Mouse (Mus musculus): ENCODE data around the gene Synrg.
A peak's percentile ranks its signal among the peaks of the same experiment; 100 is the strongest.

Gene Synrg

GRCm38 (mm10) chr11:83981338-83981737, 17.1 kb downstream of the Synrg start:
- no peak for ATAC-seq (ENCODE audit: low TSS enrichment)

GRCm38 (mm10) chr11:83991701-83992100, 27.5 kb downstream of the Synrg start:
- ATAC-seq (ENCODE audit: low TSS enrichment) = no peak

GRCm38 (mm10) chr11:83993428-83993827, 29.2 kb downstream of the Synrg start:
- no peak for ATAC-seq (ENCODE audit: low TSS enrichment)

- ATAC-seq (ENCODE audit: low TSS enrichment) = no peak
Measured at GRCm38 (mm10) chr11:83994481-83994880, 30.3 kb downstream of the Synrg start.

GRCm38 (mm10) chr11:83995535-83995950, 31.3 kb downstream of the Synrg start:
- ATAC-seq (ENCODE audit: low TSS enrichment) = peak; percentile 86

GRCm38 (mm10) chr11:83997171-83997868, 33.1 kb downstream of the Synrg start:
- no peak for ATAC-seq (ENCODE audit: low TSS enrichment)

- ATAC-seq (ENCODE audit: low TSS enrichment) = no peak
Measured at GRCm38 (mm10) chr11:83998993-83999392, 34.8 kb downstream of the Synrg start.

GRCm38 (mm10) chr11:83999411-83999915, 35.2 kb downstream of the Synrg start:
- no peak for ATAC-seq (ENCODE audit: low TSS enrichment)

- ATAC-seq (ENCODE audit: low TSS enrichment) = no peak
Measured at GRCm38 (mm10) chr11:84001257-84001656, 37.0 kb downstream of the Synrg start.

GRCm38 (mm10) chr11:84003986-84004385, 39.8 kb downstream of the Synrg start:
- ATAC-seq (ENCODE audit: low TSS enrichment) = 0 out of 2 replicates have a peak, but pooled peaks have one; percentile 20

- ATAC-seq (ENCODE audit: low TSS enrichment) = no peak
Measured at GRCm38 (mm10) chr11:84009001-84009400, 44.8 kb downstream of the Synrg start.

GRCm38 (mm10) chr11:84010411-84010810, 46.2 kb downstream of the Synrg start:
- ATAC-seq (ENCODE audit: low TSS enrichment) = no peak

- peak; percentile 24; the same call in 1 of the 2 replicates for ATAC-seq (ENCODE audit: low TSS enrichment)
Measured at GRCm38 (mm10) chr11:84011050-84011449, 46.8 kb downstream of the Synrg start.

GRCm38 (mm10) chr11:84011576-84011975, 47.3 kb downstream of the Synrg start:
- no peak for ATAC-seq (ENCODE audit: low TSS enrichment)

- peak; percentile 62; the same call in 1 of the 2 replicates for ATAC-seq (ENCODE audit: low TSS enrichment)
Measured at GRCm38 (mm10) chr11:84013105-84013504, 48.9 kb downstream of the Synrg start.

- ATAC-seq (ENCODE audit: low TSS enrichment) = no peak
Measured at GRCm38 (mm10) chr11:84016147-84016809, 52.0 kb downstream of the Synrg start.

- ATAC-seq (ENCODE audit: low TSS enrichment) = no peak
Measured at GRCm38 (mm10) chr11:84016810-84017508, 52.7 kb downstream of the Synrg start.

- ATAC-seq (ENCODE audit: low TSS enrichment) = no peak
Measured at GRCm38 (mm10) chr11:84027231-84027630, 63.0 kb downstream of the Synrg start.

- ATAC-seq (ENCODE audit: low TSS enrichment) = no peak
Measured at GRCm38 (mm10) chr11:84028271-84029028, 64.2 kb downstream of the Synrg start.

GRCm38 (mm10) chr11:84031971-84032370, 67.7 kb downstream of the Synrg start:
- peak; percentile 70 for ATAC-seq (ENCODE audit: low TSS enrichment)

GRCm38 (mm10) chr11:84032559-84032958, 68.3 kb downstream of the Synrg start:
- no peak for ATAC-seq (ENCODE audit: low TSS enrichment)

GRCm38 (mm10) chr11:84033671-84034070, 69.4 kb downstream of the Synrg start:
- no peak for ATAC-seq (ENCODE audit: low TSS enrichment)

Measured in frontal cortex, adult (tissue).